Mouse (Mus musculus): ENCODE results near the gene Ccnt1.

- TF ChIP-seq CTCF (IDR thresholded peaks at IDR 0.05; ENCODE audit: borderline replicate concordance, control insufficient read depth, extremely low read depth, insufficient read depth, low read length, poor library complexity), result no peak
- no peak for TF ChIP-seq POLR2A (IDR thresholded peaks at IDR 0.05; ENCODE audit: control insufficient read depth, extremely low read depth, insufficient read depth, low read length, poor library complexity)
Measured at GRCm38 (mm10) chr15:98570873-98571538, at the start of gene Ccnt1, which contains the start of gene 4930415O20Rik.
